Mouse (Mus musculus): ENCODE measurements at regions not wholly inside any gene's neighbourhood (a gene's known extent, or its start where the extent isn't known, plus 50 kb on each side); places are given as distances from the start of the nearest gene placed in this dataset.

GRCm38 (mm10) chr6:4445906-4446305 is 58.7 kb upstream of the Col1a2 start:
- no peak overlapping the region for H3K4me2 ChIP-seq (replicated peaks)
- H3K27ac ChIP-seq, result no peak overlapping the region
- H3K36me3 ChIP-seq, result no peaks in the 10 kb centered on the region
- H3K4me1 ChIP-seq, result no peaks in the 10 kb centered on the region
- no peak for ATAC-seq (ENCODE audit: low FRiP score, low read depth)
- WGBS, result 35% methylated on average over 1 of the region's 1 CpGs
- no peak overlapping the region for H3K4me3 ChIP-seq
- H3K27me3 ChIP-seq, result no peaks in the 10 kb centered on the region
- no peaks in the 10 kb centered on the region for H3K9me3 ChIP-seq
- H3K9ac ChIP-seq, result no peak overlapping the region

GRCm38 (mm10) chr6:4451227-4451626 is 53.4 kb upstream of the Col1a2 start:
- H3K9me3 ChIP-seq, result no peaks in the 10 kb centered on the region
- H3K27me3 ChIP-seq, result no peaks in the 10 kb centered on the region
- 89% methylated on average over 2 of the region's 2 CpGs for WGBS
- peaks cover 11% of the 10 kb centered on the region for H3K4me1 ChIP-seq
- no peak overlapping the region for H3K27ac ChIP-seq
- no peak overlapping the region for H3K9ac ChIP-seq
- ATAC-seq (ENCODE audit: low FRiP score, low read depth), result no peak
- H3K36me3 ChIP-seq, result no peaks in the 10 kb centered on the region
- H3K4me2 ChIP-seq (replicated peaks), result no peak overlapping the region
- H3K4me3 ChIP-seq, result no peak overlapping the region
